Mouse (Mus musculus) small intestine, adult 2 months (tissue): Measurements from ENCODE around the gene Entr1. TPM values are rescaled to one million over a fixed set of nuclear protein-coding genes. Genes with fewer than 3 reads are reported as not detected.
A peak's percentile ranks its signal among the peaks of the same experiment; 100 is the strongest.

Source experiments
- H3K27ac ChIP-seq: fragments of 200-500 bp; 2 replicates; pipeline ENCODE4 v1.5.1; 2012; ENCODE audit warnings: low read depth, low read length, control low read depth, inconsistent platforms; ENCODE audit not compliant: insufficient read depth
- H3K27me3 ChIP-seq: fragments of 200-500 bp; 2 replicates; pipeline ENCODE4 v1.6.1; 2012; ENCODE audit warnings: mild to moderate bottlenecking, moderate library complexity, low read length, inconsistent platforms; ENCODE audit not compliant: control insufficient read depth, insufficient read depth
- H3K36me3 ChIP-seq: fragments of 200-500 bp; 2 replicates; pipeline ENCODE4 v1.6.1; 2012; ENCODE audit warnings: mild to moderate bottlenecking, low read length, control low read depth, inconsistent platforms; ENCODE audit not compliant: control insufficient read depth, insufficient read depth
- H3K4me1 ChIP-seq: fragments of 200-500 bp; 2 replicates; pipeline ENCODE4 v1.6.1; 2012; ENCODE audit warnings: low read length, inconsistent platforms, mixed read lengths; ENCODE audit not compliant: control insufficient read depth, insufficient read depth, insufficient read length
- H3K4me3 ChIP-seq: fragments of 200-500 bp; 2 replicates; pipeline ENCODE4 v1.5.1; 2012; ENCODE audit warnings: low read depth, mild to moderate bottlenecking, control low read depth, inconsistent platforms, low read length, moderate library complexity
- CTCF ChIP-seq: fragments of 200-500 bp; IDR thresholded peaks from 2 replicates; pipeline ENCODE4 v1.5.1; 2012; ENCODE audit warnings: low read depth, mild to moderate bottlenecking, control low read depth, inconsistent platforms, low read length, moderate library complexity, mixed read lengths; ENCODE audit not compliant: insufficient replicate concordance, insufficient read length; ENCODE audit errors: extremely low read depth
- POLR2A ChIP-seq: fragments of 200-500 bp; IDR thresholded peaks from 2 replicates; pipeline ENCODE4 v1.6.1; 2012; ENCODE audit warnings: low read depth, mild to moderate bottlenecking, control low read depth, inconsistent platforms, low read length, moderate library complexity
- WGBS: fragments of 180-500 bp; shearing (Covaris S2); methylation state at CpG from one replicate; pipeline ENCODE4 v1.1.7; 2018; 5-methylcytosine and 5-hydroxymethylcytosine counted together
- polyA plus RNA-seq: library from polyadenylated mRNA; depleted of rRNA; stranded (reverse); fragments of >200 nt; gene quantifications from 2 replicates; pipeline ENCODE4 v1.2.3, GENCODE M21; 2012

Gene Entr1
- polyA plus RNA-seq, 1 experiment: 60.0 TPM

DNA sequence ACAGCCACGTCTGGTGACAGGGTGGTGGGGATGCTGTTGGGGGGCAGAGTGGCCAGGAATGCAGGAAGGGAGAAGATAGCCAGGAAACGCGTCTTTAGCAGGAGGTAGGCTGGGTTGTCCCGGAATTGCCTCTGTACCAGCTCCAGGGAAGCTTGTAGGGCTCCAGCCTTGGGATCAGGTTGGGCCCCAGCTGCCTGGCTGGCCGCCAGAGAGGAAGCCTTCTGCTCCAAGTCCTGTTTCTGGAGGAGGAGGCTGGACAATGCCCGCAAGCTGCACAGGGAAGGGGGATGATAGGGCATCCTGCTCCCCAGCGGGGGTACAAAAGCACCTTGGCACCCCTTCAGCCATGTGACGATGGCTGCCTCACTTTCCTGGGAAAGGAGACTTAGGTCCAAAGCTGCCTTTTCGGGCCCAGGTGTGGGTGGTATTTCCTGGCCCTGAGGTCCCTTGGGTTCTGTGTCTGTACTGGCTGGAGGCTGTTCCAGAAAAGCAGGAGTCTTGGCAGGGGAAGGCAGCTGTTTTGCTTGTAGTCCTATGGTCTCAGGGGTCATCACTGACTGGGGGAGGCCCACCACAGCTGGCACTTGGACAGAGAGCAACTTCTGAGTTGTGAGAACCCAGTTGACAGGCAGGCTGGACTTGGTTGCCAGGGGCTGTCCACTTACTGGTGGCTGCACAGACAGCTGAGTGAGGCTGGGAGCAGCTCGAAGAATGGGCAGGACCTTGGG lies 24.2 kb downstream of the Entr1 start:
- Histone ChIP-seq H3K27me3 (no peaks in the 10 kb centered on the region), H3K36me3 (peaks cover 39% of the 10 kb centered on the region), H3K27ac (no peak overlapping the region), H3K4me3 (no peak overlapping the region), H3K4me1 (peaks cover under 1% of the 10 kb centered on the region)
- 36% methylated on average over 10 of the region's 10 CpGs for WGBS
- no peak for TF ChIP-seq POLR2A
- no peak for TF ChIP-seq CTCF

DNA sequence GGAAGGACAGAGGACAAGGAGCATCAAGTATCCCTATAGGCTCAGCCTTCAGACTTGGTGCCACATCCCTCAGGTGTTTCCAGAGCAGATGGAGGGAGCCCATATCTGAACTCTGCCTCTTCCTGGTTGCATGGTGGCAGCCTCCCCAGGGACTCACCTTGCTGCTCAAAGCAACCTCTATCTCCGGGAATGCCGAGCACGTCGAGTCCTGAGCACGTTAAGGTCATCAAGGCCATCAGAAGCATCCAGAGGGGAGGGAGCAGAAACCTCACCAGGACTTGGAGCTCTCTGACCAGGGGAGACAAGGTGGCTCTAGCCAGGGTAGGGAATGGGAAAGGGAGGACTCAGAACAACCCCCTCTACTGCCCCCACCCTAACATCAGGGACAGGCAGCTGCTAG lies 25.6 kb downstream of the Entr1 start:
- Histone ChIP-seq H3K27me3 (no peaks in the 10 kb centered on the region), H3K27ac (no peak overlapping the region), H3K36me3 (peaks cover 27% of the 10 kb centered on the region), H3K4me3 (no peak overlapping the region), H3K4me1 (peaks cover 11% of the 10 kb centered on the region)
- WGBS: 81% methylated on average over 5 of the region's 5 CpGs
- TF ChIP-seq POLR2A: no peak
- TF ChIP-seq CTCF: no peak

GRCm38 (mm10) chr2:26362991-26363390 lies 26.1 kb downstream of the Entr1 start:
- 92% methylated on average over 5 of the region's 5 CpGs for WGBS
- no peak overlapping the region for H3K27ac ChIP-seq
- H3K4me1 ChIP-seq: peaks cover 11% of the 10 kb centered on the region
- H3K27me3 ChIP-seq: no peaks in the 10 kb centered on the region
- peaks cover 23% of the 10 kb centered on the region for H3K36me3 ChIP-seq
- TF ChIP-seq POLR2A (no peak), CTCF (no peak)
- H3K4me3 ChIP-seq: no peak overlapping the region

- Histone ChIP-seq H3K4me1 (peaks cover 11% of the 10 kb centered on the region), H3K36me3 (peaks cover 6% of the 10 kb centered on the region; the same call in 1 of the 2 replicates), H3K27ac (no peak within 1 kb of the TSS), H3K4me3 (peak within 1 kb of the TSS; percentile 32), H3K27me3 (no peaks in the 10 kb centered on the region)
- WGBS: 26% methylated on average over 3 of the region's 3 CpGs
- TF ChIP-seq CTCF (no peak), POLR2A (no peak)
Measured at GRCm38 (mm10) chr2:26360772-26361171, 28.3 kb downstream of the Entr1 start, which contains the start of gene Card9. Gene Card9, minus strand, starts transcription at chr2:26360918.

GRCm38 (mm10) chr2:26359983-26360382 lies 29.1 kb downstream of the Entr1 start:
- WGBS: 68% methylated on average over 6 of the region's 6 CpGs

GRCm38 (mm10) chr2:26358667-26359320 lies 30.3 kb downstream of the Entr1 start:
- Histone ChIP-seq H3K27ac (no peak overlapping the region), H3K4me3 (no peak overlapping the region), H3K36me3 (no peaks in the 10 kb centered on the region), H3K27me3 (no peaks in the 10 kb centered on the region), H3K4me1 (peaks cover 11% of the 10 kb centered on the region)
- WGBS: 81% methylated on average over 13 of the region's 13 CpGs
- TF ChIP-seq POLR2A: no peak
- no peak for TF ChIP-seq CTCF

More at GRCm38 (mm10) chr2:26359983-26360382, 29.1 kb downstream of the Entr1 start:
- Histone ChIP-seq H3K27ac (no peak overlapping the region), H3K36me3 (peaks cover 2% of the 10 kb centered on the region; the same call in 1 of the 2 replicates), H3K27me3 (no peaks in the 10 kb centered on the region), H3K4me3 (peak overlapping the region; percentile 32), H3K4me1 (peaks cover 11% of the 10 kb centered on the region)
- TF ChIP-seq CTCF (no peak), POLR2A (no peak)

DNA sequence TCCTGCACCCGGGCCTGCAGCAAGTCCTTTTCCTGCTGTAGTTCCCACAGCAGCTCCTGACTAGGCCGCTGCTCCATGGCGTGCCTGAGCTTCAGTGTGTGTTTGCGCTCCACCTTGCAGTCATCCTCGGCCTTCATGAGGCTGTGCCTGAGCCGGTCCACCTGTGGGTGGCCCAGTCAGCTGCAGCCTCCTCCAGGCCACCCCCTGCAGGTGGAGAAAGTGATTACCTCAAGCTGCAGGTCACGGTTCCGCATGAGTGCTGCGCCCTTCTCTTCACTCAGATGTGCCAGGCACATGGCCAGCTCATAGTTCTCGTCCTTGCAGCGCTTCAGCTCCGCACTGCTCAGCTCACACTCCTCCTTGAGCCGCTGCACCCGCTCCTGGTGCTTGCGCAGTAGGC lies 31.6 kb downstream of the Entr1 start:
- Histone ChIP-seq H3K4me3 (no peak overlapping the region), H3K36me3 (no peaks in the 10 kb centered on the region), H3K27me3 (no peaks in the 10 kb centered on the region), H3K4me1 (peaks cover 14% of the 10 kb centered on the region), H3K27ac (no peak overlapping the region)
- 52% methylated on average over 15 of the region's 15 CpGs for WGBS
- TF ChIP-seq CTCF (peak; percentile 22; the same call in 1 of the 2 replicates), POLR2A (no peak)
